Mouse (Mus musculus): ENCODE data around the gene Veph1.

The Veph1 gene

DNA sequence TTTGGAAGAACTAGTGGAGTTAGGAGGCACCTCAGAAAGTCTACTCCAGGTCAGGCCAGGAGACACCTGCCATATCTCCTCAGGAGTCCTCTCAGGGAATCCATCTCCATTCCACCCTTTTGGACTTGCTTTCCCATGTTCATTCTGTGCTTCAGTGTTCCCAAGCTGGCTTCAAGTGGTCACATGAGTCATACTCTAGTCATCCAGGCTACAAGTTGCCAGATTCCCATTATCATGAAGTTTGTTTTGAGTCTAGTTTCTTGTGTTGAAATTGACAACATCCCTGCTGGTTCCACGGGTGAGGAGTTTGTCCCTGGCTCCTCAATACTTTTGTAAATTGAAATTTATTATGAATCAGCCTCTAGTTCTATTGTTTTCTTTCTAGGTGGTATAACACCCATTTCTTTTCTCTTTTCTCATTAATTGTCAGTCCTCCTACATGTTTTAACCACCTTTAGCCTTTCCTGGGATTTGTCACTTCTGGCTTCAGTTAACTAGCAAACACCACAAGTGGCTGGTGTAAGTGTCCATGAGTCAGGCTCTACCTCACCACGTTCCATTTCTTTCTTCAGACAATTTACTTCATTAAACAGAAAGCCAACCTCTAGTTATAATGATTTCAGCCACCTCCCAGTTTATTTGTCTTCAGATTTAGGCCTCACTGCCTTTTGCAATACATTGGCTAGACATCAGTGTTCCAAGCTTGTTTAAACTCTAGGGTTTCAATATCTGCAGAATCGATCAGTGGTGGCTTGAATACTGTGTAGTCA is 288.8 kb downstream of the Veph1 start:
- no peak for DNase-seq

DNA sequence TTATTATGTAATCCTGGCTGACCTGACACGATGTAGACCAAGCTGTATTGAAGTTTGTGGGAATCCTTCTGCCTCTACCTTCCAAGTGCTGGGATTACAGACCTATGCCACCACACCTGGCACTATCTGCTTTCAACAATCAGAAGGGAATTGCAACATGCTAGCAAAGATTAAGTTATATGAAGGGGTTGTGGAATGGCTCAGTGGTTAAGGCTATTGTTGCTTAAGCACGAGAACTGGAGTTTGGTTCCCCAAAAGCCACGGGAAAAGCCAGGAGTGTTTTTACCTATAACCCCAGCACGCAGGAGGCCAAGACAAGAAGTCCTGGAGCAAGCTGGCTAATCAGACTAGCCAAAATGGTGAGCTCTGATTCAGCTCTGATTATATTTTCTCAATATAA is 291.6 kb downstream of the Veph1 start:
- no peak for DNase-seq

DNA sequence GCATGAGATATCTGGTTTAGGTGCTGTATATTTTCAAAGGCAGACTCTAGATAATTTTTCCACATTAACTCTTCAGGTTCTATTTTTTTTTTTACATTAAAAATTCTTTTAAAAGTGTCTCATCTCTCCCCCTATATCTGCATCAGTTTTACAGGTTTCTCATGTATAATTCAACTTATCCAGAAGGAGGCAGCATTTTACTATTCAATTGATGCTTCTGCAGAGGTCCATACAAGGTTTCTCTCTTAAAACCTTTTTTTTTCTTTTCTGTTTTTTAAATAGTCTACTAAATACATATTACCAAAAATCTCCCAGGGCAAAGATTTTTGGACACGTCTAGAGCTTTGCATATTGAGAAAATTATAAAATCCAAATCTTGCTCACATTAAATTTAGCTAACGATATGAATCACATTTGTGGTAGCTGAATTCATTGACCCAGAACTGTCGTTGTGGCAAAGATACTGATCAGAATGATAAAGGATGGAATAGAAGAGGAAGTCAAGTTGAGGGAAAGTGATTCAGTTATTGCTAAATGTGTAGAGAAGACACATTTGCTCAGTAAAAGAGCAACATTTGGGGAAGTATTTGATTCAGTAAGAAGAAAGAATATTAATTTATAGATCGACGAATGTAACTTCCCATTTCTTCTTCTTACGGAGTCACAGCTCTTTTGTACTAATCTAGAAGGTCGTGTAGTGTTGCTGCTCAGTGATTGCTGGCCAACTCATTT is 292.3 kb downstream of the Veph1 start:
- no peak for DNase-seq
